Mouse (Mus musculus) thymus, adult 18-20 months (tissue): ENCODE measurements around the gene Atp6v0a4.

Experiments
- DNase-seq, 2 experiments: peaks; one replicate each; pipeline ENCODE4 v3.0.0; 2022; ENCODE audit warnings: mixed read lengths in 2 of 2

Gene Atp6v0a4

DNA sequence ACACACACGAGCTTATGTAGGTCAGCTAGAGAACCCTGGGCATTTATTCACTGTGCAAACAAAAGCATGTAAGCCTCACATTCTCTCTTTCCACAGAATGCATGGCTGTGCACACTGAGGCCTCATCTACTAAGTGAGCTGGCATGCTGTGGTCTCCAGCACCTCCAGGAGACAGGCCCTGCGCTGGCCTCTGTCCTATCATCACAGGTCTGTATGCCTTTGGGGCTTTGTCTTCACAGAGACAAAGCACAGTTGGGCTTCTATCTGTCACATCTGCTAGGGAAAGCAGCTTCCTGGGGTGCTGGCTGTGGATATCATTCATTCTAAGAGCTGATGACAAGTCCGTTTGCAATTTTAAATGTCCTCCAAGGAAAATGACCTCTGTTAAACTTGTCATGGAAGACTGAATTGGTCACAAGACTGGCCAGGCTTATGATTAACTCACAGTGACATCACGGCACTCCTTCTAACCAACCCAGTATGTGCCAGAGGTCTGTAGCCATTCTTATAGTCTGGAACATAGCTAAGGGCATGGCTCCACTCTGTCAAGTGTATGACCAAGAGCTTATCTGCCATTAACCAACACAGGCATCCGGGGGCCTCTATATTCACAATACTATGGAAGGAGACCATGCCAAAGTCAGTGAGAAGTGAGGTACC, 52.1 kb downstream of the Atp6v0a4 start:
- no peak for DNase-seq

DNA sequence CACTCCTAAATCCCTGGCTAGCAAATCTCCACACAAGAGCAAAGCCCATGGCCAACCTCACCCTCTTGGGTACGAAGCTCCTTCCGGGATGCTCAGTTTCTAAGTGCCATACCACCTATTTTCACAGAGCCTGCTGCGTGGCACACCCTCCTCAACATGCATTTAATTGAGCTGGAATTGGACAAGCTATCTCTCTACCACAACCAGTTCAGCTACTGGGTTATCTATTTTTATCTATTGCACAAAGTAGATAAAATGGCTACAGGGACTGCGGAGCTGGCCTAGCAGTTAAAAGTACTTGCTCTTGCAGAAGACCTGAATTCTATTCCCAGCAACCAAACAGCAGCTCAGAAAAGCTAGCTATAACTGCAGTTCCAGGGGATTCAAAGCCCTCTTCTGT, 53.1 kb downstream of the Atp6v0a4 start:
- DNase-seq = no peak

DNA sequence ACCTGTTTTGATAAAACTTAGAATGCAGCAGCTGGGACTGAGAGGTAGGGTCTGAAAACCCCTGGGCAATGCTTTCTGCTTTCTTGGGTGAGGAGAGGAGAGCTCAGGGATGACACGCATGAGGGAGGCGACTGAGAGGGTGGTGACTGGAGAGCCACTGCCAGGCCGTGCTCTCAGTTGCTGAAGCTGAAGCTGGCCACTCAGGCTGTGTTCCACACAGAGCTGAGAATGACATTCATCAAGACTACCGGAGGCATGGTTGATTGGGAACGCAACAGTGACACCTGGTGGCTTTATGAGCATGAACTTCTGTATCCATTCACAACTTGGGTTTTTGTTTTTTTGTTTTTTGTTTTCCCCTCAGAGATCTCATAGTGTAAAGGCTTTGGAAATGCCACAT, 58.2 kb downstream of the Atp6v0a4 start:
- peak in 1 of 2 experiments; percentile 10 for DNase-seq

DNA sequence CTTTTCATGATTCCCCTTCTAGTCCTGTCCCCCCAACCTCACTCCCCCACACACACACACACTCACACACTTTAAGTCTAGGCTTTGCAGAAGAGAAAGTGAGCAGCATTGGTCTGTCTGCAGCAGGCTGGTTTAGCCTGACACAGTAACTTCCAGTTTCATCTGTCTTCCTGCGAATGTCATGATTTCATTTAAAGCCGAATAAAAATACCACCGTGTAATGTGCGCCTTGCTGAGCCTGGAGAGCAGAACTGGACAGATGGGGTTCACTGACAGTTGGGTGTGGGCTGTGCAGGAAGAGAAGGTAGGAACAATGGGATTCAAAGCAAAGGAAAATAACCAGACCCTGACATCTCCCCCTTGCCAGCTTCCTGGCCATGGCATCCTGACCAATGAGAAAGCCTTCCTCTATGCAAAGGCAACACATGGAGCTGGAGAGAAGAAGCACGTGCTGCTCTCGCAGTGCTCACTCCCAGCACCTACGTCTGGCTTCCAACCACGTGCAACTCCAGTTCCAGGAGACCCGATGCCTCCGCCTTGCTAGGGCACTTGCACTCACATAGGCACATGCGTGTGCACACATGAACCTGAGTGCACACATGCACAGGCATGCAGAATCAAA, 58.8 kb downstream of the Atp6v0a4 start:
- DNase-seq = no peak

DNA sequence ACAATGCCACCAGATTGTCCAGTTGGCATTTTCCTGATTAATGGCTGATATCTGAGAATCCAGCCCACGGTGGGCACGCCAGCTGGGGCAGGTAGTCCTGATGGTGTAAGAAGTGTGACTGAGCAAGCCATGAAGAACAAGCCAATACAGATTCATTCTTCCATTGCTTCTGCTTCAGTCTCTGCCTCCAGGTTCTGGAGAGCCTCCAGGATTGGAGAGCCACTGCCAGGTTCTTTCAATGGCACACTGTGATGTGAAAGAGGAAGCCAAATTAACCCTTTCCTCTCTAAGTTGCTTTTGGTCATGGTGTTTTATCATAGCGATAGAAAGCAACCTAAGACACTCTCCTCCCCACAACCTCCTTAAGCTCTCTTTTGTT, 59.3 kb downstream of the Atp6v0a4 start:
- DNase-seq = no peak

DNA sequence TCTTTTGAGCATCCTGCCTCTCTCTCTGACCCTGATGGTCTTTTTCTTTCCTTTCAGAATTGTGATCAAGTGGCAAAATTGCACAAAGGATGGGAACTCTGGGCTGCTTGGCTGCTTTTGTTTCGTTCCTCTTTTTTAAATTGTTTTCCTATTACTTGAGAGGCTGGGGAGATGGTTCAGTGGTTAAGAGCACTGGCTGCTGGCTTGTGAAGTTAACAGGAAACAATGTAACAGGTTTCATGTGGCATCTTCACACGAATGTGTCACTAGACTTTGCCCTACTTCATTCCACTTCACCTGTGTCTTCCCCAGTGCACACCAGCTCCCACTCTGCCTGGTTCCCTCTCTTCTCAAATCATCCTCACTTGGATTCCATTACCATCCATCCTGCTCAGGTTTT, 59.8 kb downstream of the Atp6v0a4 start:
- DNase-seq = no peak

DNA sequence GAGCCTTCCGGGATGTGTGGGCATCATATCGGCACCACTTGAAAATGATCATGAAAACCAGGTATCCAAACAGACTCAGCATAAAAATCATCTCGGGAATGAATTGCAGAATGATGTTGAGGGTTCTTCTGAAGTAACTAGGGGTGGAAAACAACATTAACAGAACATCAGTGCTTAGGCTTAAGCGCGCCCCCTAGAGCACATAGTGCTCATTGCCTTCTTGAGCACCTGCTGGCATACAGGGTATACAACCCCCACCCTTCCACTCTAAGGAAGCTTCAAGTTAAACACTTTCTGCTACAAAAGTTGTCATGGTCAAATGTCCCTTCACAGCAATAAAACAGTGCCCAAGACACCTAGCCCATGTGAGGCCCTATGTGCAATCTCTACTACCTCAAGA, 65.6 kb downstream of the Atp6v0a4 start:
- DNase-seq = no peak

DNA sequence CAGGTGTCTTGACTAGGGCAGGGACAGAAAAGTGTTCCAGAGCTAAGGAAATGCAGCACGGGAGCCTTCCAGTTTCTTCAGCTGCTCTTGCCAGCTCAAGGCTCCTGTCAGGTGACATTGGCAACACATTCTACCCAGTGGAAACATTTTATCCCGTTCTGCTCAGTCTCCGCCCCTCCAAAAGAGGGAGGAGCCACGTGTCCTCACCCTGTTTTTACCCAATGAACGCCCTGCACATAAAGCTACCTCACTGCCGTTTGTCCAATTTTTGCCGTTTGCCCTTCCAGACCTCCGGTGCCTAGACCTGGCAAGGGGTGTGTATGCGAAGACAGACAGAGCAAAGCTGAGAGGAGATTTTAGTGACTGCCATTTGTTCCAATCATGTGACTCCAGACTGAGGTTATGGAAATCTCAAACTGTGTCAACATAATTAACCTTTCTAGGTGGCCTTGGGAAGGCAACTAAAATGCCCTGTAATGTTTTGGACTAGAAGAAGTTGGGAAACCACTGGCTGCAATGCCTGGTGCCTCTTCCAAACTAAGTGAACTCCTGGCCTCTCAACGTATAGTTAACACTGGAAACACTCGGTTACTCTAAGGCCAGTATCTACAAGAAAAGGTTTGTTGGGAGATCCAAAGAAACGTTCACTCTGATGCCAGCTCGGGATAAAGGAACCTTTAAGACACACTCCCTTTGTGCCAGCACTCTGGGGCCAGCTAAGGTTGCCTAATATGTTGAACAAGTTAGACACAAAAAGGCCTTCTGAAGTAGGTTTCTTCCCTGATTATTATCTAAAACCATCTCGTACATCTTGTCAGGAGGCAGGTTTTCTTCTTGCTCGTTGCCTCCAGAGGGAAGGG, 68.7 kb downstream of the Atp6v0a4 start:
- DNase-seq = no peak

DNA sequence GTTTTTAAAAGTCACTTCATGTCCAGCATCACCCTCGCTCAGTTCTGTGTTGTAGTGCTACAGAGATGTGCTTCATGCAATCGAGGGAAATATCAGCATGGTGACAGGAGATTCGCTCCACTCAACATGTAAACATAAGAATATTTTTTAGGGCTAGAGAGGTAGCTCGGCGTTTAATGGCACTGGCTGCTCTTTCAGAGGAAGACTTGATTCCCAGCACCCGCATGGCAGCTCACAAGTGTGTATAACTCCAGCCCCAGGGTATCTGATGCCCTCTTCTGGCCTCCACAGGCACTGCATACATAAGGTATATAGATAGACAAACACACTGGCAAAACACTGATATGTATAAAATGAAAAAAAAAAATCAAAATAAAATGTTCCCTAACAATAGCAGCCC, 74.8 kb downstream of the Atp6v0a4 start:
- DNase-seq = no peak

DNA sequence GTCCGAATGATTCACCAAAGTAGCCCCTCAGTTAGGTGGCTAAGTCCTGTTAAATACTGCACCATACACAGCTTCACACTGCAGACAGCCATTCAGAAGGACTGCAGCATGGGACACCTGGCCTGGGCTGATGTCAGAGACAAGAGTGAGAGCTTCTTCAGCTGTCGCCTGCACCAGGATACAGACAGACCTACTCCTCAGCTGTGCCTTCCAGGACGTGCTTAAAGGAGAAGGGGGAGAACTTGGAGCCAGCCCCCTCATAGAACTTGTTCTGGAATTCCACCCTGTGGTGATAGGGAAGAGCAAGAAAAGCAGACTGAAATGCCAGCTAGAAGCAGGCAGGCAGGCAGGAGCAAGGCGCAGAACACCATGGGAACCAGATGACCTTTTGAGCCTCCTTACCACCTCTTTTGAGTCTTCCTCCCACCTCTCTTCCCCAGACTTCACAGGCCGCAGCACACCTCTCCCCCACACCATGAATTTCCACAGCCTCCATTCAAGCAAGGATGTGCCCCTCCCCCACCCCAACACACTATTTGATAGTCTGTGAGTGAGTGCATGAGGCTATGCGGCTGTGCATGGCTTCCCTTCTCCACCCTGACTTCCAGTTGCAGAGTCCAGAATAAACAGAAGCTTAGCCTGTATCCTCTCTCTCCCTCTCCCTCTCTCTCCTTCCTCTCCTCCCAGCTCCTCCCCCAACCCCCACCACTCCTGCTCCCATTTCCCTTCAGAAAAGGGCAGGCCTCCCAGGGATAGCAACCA, 75.4 kb downstream of the Atp6v0a4 start:
- DNase-seq = no peak

DNA sequence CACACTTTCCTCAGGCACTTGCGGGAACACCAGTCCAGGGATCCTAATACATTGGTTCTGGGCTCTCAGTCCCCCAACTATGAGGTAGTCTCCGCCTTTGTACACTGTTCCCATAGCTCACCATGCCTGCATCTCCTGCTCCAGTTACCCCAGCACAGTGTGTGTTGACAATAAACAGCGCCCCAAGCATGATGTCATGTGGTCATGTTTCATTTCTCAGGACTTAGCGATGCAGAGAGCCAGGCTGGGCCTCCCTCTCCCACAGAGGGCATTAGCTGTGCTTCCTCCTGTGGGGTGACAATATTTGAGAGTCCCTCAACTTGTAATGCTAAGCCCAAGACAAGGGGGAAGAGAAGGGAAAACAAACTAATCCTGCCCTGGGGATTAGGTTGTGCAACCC, 76.4 kb downstream of the Atp6v0a4 start:
- DNase-seq = no peak

DNA sequence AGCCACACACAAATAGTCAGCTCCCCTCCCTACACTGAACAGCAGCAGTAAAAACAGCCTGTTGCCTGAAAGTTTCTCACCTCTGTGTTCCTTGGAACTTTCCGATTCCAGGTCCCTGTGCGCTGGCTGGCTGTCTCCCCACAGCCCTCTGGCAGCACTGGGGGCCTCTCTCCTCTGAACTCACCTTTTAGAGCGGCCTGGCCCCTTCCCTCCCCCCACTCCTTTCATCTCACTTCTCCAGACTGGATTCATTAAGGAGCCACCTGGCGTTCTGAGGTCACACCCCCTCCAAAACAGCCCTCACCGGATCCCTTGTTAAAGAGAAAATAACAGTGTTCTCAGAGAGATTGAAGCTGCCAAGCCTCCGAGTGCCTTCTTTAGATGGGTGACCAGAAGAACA, 77.5 kb downstream of the Atp6v0a4 start, which contains the start of gene Svopl:
TSS of gene Svopl (minus strand) at position 159 of the 400 bp plus-strand sequence.
- no peak for DNase-seq

DNA sequence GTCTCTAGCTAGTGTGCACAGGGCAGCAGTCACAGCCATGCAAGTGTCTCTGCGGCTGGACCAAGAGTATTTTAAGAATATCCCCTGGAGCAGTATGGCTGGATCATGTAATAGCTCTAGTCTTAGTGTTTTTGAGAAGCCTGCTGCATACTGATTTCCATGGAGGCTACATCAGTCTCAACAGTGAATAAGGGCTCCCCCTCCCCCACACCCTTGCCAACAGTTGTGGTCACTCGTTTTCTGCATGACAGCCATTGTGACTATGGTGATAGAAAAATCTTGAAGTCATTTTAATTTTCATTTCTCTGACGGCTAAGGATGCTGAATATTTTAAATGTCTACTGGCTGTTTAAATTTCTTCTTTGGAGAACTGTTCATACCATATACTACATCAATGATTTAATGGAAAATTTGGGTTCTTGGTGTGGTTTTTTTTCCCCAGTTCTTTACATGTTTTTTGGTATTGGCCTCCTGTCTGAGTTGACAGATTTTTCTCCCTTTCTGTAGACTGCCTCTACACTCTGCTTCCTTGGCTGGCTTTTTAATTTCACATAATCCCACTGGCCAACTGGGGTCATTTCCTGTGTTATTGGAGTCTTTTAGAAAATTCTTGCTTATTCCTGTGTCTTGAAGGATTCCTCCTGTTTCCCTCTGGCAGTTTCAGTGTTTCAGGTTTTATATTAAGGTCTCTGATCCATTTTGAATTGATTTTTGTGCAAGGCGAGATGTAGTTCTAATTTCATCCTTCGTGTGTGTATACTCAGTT, 91.4 kb downstream of the Atp6v0a4 start:
- DNase-seq = no peak

DNA sequence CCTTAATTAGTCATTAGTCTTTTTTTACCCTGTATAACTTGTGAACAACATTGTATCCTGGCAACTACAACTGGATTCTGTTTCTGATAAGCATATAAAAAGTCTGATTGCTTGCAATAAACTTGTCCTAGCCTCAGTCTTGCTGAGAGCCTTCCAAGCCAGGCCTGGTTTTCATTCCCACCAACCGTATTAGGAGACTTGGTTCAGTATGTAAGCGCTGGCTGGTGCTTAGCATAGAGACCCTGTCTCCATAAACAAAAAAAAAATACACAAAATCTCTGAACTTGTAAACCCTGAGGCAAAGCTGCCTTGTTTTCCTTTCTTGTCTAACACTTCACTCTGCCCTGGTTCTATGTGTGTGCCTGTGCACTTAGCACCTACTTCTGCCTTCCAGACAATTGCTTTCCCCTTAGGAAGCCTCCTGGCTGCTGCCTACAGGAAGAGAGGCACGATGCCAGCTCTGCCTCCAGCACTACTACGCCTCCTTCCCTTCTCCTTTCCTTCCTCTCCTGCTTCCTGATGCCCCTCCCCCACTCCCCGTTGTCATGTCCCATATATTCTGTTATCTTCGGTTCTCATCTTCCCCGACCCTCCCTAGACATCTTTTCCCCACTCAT, 92.4 kb downstream of the Atp6v0a4 start:
- no peak for DNase-seq

DNA sequence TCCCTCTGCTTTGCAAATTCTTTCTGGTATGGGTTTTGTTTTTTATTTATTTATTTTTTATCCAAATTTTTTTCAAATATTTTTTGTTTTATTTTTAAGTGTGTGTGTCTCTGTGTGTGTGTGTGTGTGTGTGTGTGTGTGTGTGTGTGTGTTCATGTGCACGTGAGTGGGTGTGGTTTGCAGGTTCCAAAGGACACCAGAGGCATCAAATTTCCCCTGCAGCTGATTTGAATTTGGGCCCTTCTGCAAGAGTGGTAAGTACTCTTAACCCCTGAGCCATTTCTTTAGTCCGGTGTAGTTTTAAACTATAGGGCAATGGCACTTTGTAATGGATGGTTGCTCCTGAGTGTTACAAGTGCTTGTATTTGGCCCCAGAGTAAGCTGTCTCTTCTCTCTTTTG, 96.2 kb downstream of the Atp6v0a4 start:
- DNase-seq = no peak

DNA sequence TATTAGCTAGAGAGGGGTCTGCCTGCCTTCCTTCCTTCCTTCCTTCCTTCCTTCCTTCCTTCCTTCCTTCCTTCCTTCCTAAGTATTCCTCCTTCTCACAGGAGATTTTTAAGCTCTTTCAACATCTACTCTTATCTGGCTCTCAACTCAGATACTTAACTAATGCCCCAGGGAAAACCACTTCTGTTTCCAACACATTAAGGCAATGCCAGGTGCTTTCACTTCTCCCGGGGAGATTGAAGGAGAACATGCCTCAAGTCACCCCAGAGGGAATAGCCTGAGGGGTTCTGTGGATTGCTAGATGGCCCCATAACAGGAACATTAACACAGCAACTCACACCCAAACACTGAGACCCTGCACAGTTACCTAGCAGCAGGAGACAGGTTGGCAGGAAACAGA, 96.6 kb downstream of the Atp6v0a4 start:
- no peak for DNase-seq

DNA sequence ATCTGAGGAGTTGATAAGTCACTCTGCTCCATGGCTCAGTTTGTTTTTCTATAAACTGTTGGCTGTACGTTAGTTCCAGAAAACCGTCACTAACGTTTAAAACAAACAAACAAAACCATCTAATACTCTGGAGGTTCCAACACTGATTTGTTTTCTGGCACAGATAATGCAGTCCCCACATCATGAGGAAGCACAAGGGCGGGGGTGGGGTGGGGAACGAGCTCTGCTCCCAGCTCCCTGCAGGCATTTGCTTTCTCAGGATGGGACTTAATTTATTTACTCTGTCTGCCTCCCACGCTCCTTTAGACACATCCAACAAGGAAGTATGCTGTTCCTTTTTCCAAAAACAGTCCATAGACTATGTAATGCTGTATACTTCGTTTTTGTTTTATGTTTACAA, 101.1 kb downstream of the Atp6v0a4 start:
- DNase-seq = no peak

DNA sequence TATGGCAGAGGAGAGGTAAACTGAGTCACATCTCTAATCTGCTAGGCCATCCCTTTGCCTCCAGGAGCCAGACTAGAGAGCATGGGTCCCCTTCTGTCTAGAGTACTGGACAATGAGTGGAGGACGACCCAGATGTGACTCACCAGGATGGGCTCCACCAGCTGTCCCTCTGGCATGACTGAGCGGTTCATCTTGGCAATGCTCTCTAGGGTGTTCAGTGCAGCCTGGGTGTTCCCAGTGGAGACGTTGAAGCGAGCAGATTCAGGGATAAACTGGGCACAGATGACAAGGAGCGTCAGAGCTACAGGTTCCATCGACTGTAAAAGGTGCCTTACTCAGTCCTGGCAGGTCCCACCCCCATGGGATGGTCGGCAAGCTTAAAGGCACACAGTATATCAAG, 103.0 kb downstream of the Atp6v0a4 start:
- no peak for DNase-seq

DNA sequence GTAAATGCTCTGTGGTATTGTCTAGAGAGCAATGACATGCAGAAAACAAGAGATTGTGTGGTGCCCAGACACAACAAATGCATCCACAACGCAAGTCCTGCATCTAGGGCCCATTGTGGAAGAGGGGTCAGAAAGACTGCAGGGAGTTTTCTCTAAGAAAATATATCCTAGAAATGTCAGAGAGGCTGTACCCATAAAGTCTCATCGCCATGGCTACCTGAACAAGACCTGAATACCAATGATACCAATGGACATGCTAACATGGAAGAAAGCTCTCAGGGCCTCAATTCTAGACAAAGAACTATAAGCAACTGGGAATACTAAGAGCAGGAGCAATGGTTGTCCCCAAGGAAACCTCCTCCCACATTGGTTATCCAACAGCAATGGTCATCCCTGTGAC, 111.6 kb downstream of the Atp6v0a4 start:
- DNase-seq = no peak

DNA sequence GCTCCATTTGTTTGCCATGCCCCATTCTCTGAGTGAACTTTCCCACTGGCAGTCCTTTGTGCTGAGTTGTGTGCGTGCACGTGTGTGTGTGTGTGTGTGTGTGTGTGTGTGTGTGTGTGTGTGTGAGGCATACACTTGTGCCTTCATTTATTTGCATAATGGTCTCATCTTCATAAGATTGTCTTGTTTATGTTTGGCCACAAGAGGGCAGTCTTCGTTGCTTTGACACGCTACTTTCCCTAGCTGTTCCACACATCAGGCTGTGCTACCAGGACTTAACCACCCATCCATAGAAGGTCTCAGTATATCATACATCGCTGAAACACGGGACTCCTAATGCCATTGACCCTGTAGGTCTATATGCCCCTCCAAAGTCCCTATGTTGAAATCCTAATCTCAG, 116.9 kb downstream of the Atp6v0a4 start:
- DNase-seq = peak in 1 of 2 experiments; percentile 6
